Mouse (Mus musculus) testis, adult 2 months (tissue): ENCODE data around the gene Smap1.

ENCODE experiments used
- CTCF ChIP-seq: fragments of 200-500 bp; IDR thresholded peaks from 2 replicates; pipeline ENCODE4 v1.5.1; 2012; ENCODE audit warnings: low read depth, mild to moderate bottlenecking, inconsistent platforms, low read length, moderate library complexity; ENCODE audit not compliant: control insufficient read depth, insufficient read depth, insufficient replicate concordance
- POLR2A ChIP-seq: fragments of 200-500 bp; IDR thresholded peaks from 2 replicates; pipeline ENCODE4 v1.6.1; 2012; ENCODE audit warnings: low read depth, mild to moderate bottlenecking, inconsistent platforms, low read length, moderate library complexity; ENCODE audit not compliant: control insufficient read depth

DNA sequence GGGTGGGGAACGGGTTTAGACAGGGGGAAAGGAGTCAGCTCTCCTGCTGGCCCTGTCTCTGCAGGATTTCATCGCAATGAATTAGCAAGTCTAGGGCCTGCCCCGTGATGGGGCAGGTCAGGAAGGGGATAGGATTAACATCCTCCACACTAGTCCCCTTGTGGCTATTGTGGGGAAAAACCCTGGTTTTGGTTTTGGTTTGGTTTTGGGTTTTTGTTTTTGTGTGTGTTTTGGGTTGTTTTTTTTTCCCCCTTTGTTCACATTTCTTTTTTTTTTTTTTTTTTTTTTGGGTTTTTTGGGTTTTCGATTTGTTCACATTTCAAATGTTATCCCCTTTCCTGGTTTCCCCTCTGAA, 13.3 kb upstream of the Smap1 start:
- no peak for TF ChIP-seq CTCF
- TF ChIP-seq POLR2A: no peak
